Mouse (Mus musculus): ENCODE data around the gene Gm5475. TPM values are rescaled to one million over a fixed set of nuclear protein-coding genes. Genes with fewer than 3 reads are reported as not detected.

The Gm5475 gene
- polyA plus RNA-seq, 1 experiment from 2014 or later, result 0.04 TPM

GRCm38 (mm10) chr15:100400592-100401250, 21.2 kb upstream of the Gm5475 start:
- no peaks in the 10 kb centered on the region for H3K27me3 ChIP-seq (ENCODE audit: low read depth, poor library complexity, severe bottlenecking)
- whole genome bisulfite sequencing, result 89% methylated on average over 16 of the region's 16 CpGs
- no peaks in the 10 kb centered on the region for H3K9me3 ChIP-seq (replicated peaks)
- DNase-seq (ENCODE audit: low spot score), result no peak
- no peak overlapping the region for H3K27ac ChIP-seq (replicated peaks)
- peaks cover 100% of the 10 kb centered on the region for H3K36me3 ChIP-seq
- no peaks in the 10 kb centered on the region for H3K4me1 ChIP-seq
- H3K4me3 ChIP-seq, result no peak overlapping the region

GRCm38 (mm10) chr15:100401811-100402210, 20.1 kb upstream of the Gm5475 start:
- no peaks in the 10 kb centered on the region for H3K27me3 ChIP-seq (ENCODE audit: low read depth, poor library complexity, severe bottlenecking)
- no peak overlapping the region for H3K27ac ChIP-seq (replicated peaks)
- 95% methylated on average over 4 of the region's 4 CpGs for WGBS
- DNase-seq (ENCODE audit: low spot score), result no peak
- no peaks in the 10 kb centered on the region for H3K9me3 ChIP-seq (replicated peaks)
- no peak overlapping the region for H3K4me3 ChIP-seq
- H3K4me1 ChIP-seq, result no peaks in the 10 kb centered on the region
- peaks cover 100% of the 10 kb centered on the region for H3K36me3 ChIP-seq

GRCm38 (mm10) chr15:100402347-100402746, 19.6 kb upstream of the Gm5475 start:
- Histone ChIP-seq H3K36me3 (peaks cover 100% of the 10 kb centered on the region), H3K4me3 (no peak overlapping the region), H3K4me1 (no peaks in the 10 kb centered on the region), H3K27ac (replicated peaks) (no peak overlapping the region), H3K9me3 (replicated peaks) (no peaks in the 10 kb centered on the region), H3K27me3 (ENCODE audit: low read depth, poor library complexity, severe bottlenecking) (no peaks in the 10 kb centered on the region)
- 91% methylated on average over 14 of the region's 14 CpGs for WGBS
- no peak for DNase-seq (ENCODE audit: low spot score)

GRCm38 (mm10) chr15:100402798-100403197, 19.1 kb upstream of the Gm5475 start:
- DNase-seq (ENCODE audit: low spot score), result no peak
- WGBS, result 84% methylated on average over 4 of the region's 4 CpGs
- Histone ChIP-seq H3K4me1 (no peaks in the 10 kb centered on the region), H3K4me3 (no peak overlapping the region), H3K9me3 (replicated peaks) (no peaks in the 10 kb centered on the region), H3K27me3 (ENCODE audit: low read depth, poor library complexity, severe bottlenecking) (no peaks in the 10 kb centered on the region), H3K27ac (replicated peaks) (no peak overlapping the region), H3K36me3 (peaks cover 100% of the 10 kb centered on the region)

- no peaks in the 10 kb centered on the region for H3K4me1 ChIP-seq
- WGBS, result 94% methylated on average over 16 of the region's 16 CpGs
- no peaks in the 10 kb centered on the region for H3K27me3 ChIP-seq (ENCODE audit: low read depth, poor library complexity, severe bottlenecking)
- peaks cover 100% of the 10 kb centered on the region for H3K36me3 ChIP-seq
- H3K4me3 ChIP-seq, result no peak overlapping the region
- no peaks in the 10 kb centered on the region for H3K9me3 ChIP-seq (replicated peaks)
- no peak overlapping the region for H3K27ac ChIP-seq (replicated peaks)
- no peak for DNase-seq (ENCODE audit: low spot score)
Measured at GRCm38 (mm10) chr15:100403318-100404000, 18.5 kb upstream of the Gm5475 start.

- 88% methylated on average over 5 of the region's 5 CpGs for whole genome bisulfite sequencing
- no peak overlapping the region for H3K4me3 ChIP-seq
- peaks cover 100% of the 10 kb centered on the region for H3K36me3 ChIP-seq
- no peak overlapping the region for H3K27ac ChIP-seq (replicated peaks)
- no peaks in the 10 kb centered on the region for H3K9me3 ChIP-seq (replicated peaks)
- DNase-seq (ENCODE audit: low spot score), result no peak
- no peaks in the 10 kb centered on the region for H3K4me1 ChIP-seq
- no peaks in the 10 kb centered on the region for H3K27me3 ChIP-seq (ENCODE audit: low read depth, poor library complexity, severe bottlenecking)
Measured at GRCm38 (mm10) chr15:100406088-100406487, 15.9 kb upstream of the Gm5475 start.

GRCm38 (mm10) chr15:100410918-100411672, 10.9 kb upstream of the Gm5475 start:
- Histone ChIP-seq H3K36me3 (peaks cover 60% of the 10 kb centered on the region), H3K9me3 (replicated peaks) (no peaks in the 10 kb centered on the region), H3K4me3 (no peak overlapping the region), H3K4me1 (no peaks in the 10 kb centered on the region), H3K27ac (replicated peaks) (no peak overlapping the region), H3K27me3 (ENCODE audit: low read depth, poor library complexity, severe bottlenecking) (no peaks in the 10 kb centered on the region)
- 61% methylated on average over 14 of the region's 14 CpGs for WGBS
- no peak for DNase-seq (ENCODE audit: low spot score)

GRCm38 (mm10) chr15:100411731-100412130, 10.2 kb upstream of the Gm5475 start:
- peaks cover 54% of the 10 kb centered on the region for H3K36me3 ChIP-seq
- WGBS, result 87% methylated on average over 5 of the region's 5 CpGs
- no peaks in the 10 kb centered on the region for H3K9me3 ChIP-seq (replicated peaks)
- no peak for DNase-seq (ENCODE audit: low spot score)
- no peak overlapping the region for H3K4me3 ChIP-seq
- H3K4me1 ChIP-seq, result no peaks in the 10 kb centered on the region
- no peak overlapping the region for H3K27ac ChIP-seq (replicated peaks)
- no peaks in the 10 kb centered on the region for H3K27me3 ChIP-seq (ENCODE audit: low read depth, poor library complexity, severe bottlenecking)

- 80% methylated on average over 4 of the region's 5 CpGs for WGBS
- H3K36me3 ChIP-seq, result peaks cover 38% of the 10 kb centered on the region
- no peak for DNase-seq (ENCODE audit: low spot score)
Measured at GRCm38 (mm10) chr15:100413306-100413705, 8.6 kb upstream of the Gm5475 start.

GRCm38 (mm10) chr15:100414011-100414410, 7.9 kb upstream of the Gm5475 start:
- Histone ChIP-seq H3K27ac (replicated peaks) (no peak overlapping the region), H3K9me3 (replicated peaks) (no peaks in the 10 kb centered on the region), H3K27me3 (ENCODE audit: low read depth, poor library complexity, severe bottlenecking) (no peaks in the 10 kb centered on the region), H3K4me3 (no peak overlapping the region), H3K4me1 (0 out of 2 replicates have a peak, but pooled peaks cover 3% of the 10 kb centered on the region), H3K36me3 (peaks cover 31% of the 10 kb centered on the region)
- WGBS, result 77% methylated on average over 4 of the region's 4 CpGs
- DNase-seq (ENCODE audit: low spot score), result no peak

More at GRCm38 (mm10) chr15:100413306-100413705, 8.6 kb upstream of the Gm5475 start:
- Histone ChIP-seq H3K4me1 (0 out of 2 replicates have a peak, but pooled peaks cover 3% of the 10 kb centered on the region), H3K4me3 (no peak overlapping the region), H3K27ac (replicated peaks) (no peak overlapping the region), H3K9me3 (replicated peaks) (no peaks in the 10 kb centered on the region), H3K27me3 (ENCODE audit: low read depth, poor library complexity, severe bottlenecking) (no peaks in the 10 kb centered on the region)

GRCm38 (mm10) chr15:100414942-100415341, 7.0 kb upstream of the Gm5475 start:
- peaks cover 10% of the 10 kb centered on the region for H3K4me1 ChIP-seq
- H3K4me3 ChIP-seq, result no peak overlapping the region
- H3K9me3 ChIP-seq (replicated peaks), result no peaks in the 10 kb centered on the region
- DNase-seq (ENCODE audit: low spot score), result no peak
- no peak overlapping the region for H3K27ac ChIP-seq (replicated peaks)
- H3K27me3 ChIP-seq (ENCODE audit: low read depth, poor library complexity, severe bottlenecking), result no peaks in the 10 kb centered on the region
- 94% methylated on average over 13 of the region's 13 CpGs for WGBS
- H3K36me3 ChIP-seq, result peaks cover 22% of the 10 kb centered on the region

- Histone ChIP-seq H3K4me1 (peaks cover 17% of the 10 kb centered on the region), H3K27me3 (ENCODE audit: low read depth, poor library complexity, severe bottlenecking) (no peaks in the 10 kb centered on the region), H3K27ac (replicated peaks) (no peak overlapping the region), H3K36me3 (peaks cover 14% of the 10 kb centered on the region), H3K4me3 (no peak overlapping the region), H3K9me3 (replicated peaks) (no peaks in the 10 kb centered on the region)
- 94% methylated on average over 8 of the region's 8 CpGs for WGBS
- DNase-seq (ENCODE audit: low spot score), result no peak
Measured at GRCm38 (mm10) chr15:100415684-100416083, 6.3 kb upstream of the Gm5475 start.

Measured in midbrain, embryonic 10.5 days (tissue).